Mouse (Mus musculus) megakaryocyte, embryonic 14.5 days (primary cell): ENCODE data around the gene Prr29.

Source experiments
- FLI1 ChIP-seq: IDR thresholded peaks from 2 replicates; pipeline ENCODE4 v1.6.1; 2012; ENCODE audit warnings: low read length, inconsistent platforms, mixed read lengths
- GATA1 ChIP-seq: IDR thresholded peaks from 3 replicates; pipeline ENCODE4 v1.6.1; 2012; ENCODE audit warnings: mixed read lengths, low read length, inconsistent platforms, borderline replicate concordance

DNA sequence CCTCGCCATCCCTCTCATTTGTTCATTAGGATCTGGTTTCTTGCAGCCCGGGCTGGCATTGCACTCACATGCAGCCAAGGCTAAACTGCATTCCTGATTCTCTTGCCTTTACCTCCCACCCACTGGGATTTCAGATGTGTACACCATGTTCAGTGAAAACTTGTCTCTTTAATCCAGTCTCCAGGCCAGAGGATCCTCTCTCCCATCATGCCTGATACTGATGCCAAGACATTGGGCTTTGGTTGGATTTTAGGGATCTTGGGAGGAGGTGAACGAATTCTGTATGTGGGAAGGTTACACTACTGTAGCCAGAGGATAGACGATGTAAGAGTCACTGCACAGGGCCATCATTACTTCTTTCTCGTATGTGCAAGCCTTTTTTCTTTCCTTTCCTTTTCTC, 59.9 kb downstream of the Prr29 start:
- no peak for TF ChIP-seq FLI1
- no peak for TF ChIP-seq GATA1
